Mouse (Mus musculus): ENCODE measurements around the gene Slc25a13.

- TF ChIP-seq CTCF (IDR thresholded peaks at IDR 0.05) (no peak), POLR2A (IDR thresholded peaks at IDR 0.05; ENCODE audit: insufficient read depth, low read depth, low read length) (no peak), EP300 (IDR thresholded peaks at IDR 0.05; ENCODE audit: insufficient read depth, low read depth, low read length) (no peak)
These were observed 145.9 kb downstream of the Slc25a13 start for GRCm38 (mm10) chr6:6071038-6071437.

Data from heart, adult 2 months (tissue).